Mouse (Mus musculus): Measurements from ENCODE around the gene Lcn5.

Gene Lcn5

DNA sequence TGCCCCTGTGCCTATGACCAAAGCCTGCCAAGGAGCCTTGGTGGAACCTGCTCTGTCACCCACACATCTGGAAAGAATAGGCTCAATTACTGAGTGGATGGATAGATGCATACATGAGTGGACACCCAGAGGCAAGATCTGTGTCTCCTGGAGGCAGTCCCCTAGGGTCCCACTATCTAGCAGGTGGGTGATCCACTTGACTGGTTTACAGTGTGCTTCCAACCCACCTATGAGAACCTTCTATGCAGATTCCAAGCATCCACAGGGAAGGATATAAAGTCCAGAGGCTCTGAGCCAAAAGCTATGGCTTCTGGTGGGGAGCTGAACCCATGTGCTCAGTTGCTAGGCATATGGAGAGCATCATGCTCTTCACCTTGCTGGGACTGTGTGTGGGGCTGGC is at the start of gene Lcn5:
Gene Lcn5, plus strand, starts transcription at position 301 of the 400 bp plus-strand sequence.
- DNase-seq (ENCODE audit: low read depth, low spot score), result no peak

DNA sequence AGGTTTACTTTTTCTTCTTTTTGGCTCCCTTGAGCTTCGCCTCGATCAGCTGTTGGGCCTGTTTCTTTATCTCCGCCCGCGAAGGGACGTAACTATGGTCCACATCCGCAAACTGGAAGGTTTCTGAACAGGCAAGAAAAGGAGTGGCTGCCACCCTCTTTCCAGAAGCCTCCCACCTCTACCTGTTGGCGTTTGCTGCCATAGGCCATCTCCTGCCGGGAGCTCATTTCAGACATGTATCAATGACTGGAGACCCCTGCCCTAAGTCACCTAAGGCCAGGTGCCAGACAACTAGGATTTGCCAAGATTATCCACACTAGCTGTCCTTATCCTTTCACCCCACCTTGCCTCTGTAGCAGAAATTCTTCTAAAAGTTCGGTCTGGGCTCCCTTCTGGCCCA is 49.1 kb upstream of the Lcn5 start:
- DNase-seq (ENCODE audit: low read depth, low spot score), result no peak

DNA sequence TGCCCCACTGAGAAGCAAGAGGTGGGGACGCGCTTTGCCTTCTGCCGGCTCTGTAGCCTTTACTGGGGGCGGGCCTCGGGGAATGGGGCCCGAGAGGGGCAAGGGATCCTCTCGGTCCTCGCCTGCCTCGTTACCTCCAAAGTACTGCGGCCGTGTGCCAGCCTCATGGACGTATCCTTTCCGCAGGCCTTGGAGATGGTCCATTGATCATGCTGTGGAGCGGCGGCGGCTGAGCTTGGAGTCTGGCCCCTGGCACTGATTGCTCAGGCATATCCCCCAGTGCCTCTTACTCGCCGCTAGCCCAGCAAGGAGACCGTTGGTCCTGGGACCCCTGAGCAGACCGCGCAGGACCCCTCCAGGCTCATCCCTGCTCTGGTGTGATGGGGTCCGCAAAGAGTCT is 41.4 kb upstream of the Lcn5 start:
- no peak for DNase-seq (ENCODE audit: low read depth, low spot score)

DNA sequence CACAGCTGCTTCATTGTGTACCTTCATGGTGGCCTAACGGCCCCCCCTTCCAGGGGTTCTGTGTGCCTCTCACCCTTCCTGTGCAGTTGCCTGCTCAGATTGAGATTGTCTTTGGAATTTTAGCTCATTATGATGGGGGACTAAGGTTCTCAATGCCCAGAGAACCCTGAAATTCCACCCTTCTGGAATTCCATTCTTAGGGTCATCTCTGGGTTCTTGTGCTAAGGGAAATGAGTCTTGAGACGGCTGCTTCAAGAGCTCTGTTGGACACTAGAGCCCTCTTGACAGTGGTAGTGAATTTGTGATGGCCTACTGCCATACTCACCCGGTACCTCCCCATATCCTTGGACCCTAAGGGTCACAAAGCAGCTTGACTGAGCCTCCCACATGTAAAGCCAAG is 40.2 kb upstream of the Lcn5 start, which contains the start of gene Ccdc183:
Gene Ccdc183, minus strand, starts transcription at position 101 of the 400 bp plus-strand sequence.
- no peak for DNase-seq (ENCODE audit: low read depth, low spot score)

DNA sequence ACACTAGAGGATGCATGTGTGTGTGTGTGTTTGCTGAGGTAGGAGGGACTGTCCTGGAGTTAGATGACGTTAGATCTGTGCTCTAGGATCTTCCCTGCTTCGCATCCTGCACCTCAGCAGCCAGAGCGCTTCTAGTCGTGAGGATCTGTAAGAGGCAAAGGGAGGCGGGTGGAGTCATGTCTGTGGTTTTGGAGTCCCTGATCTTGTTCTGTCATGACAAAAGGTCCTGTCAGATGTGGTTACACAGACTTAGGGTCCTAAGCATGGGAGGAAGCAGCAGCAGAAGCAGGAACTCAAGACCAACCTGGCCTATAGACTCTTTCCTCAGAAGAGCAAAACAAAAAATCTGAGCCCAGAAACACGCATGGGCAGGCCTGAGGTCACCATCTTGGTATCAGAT is 37.4 kb upstream of the Lcn5 start:
- no peak for DNase-seq (ENCODE audit: low read depth, low spot score)

DNA sequence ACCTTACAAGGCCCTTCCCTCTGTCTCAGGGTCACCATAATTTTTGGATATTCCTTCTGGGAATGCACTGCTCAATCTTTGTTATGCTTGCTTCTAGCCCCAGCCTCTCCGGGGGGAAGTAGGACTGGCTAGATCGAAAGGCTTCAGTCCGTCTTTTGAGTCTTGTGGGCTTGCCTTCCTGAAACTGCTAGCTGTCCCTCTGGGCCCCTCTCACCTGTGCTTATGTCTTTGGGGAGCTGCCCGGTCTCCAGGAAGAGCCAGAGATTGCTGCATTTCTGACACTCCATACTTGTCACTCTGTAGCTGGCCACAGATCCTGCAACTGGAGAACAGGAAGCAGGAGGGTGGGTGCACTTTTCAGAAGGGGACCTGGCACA is 36.9 kb upstream of the Lcn5 start:
- no peak for DNase-seq (ENCODE audit: low read depth, low spot score)

DNA sequence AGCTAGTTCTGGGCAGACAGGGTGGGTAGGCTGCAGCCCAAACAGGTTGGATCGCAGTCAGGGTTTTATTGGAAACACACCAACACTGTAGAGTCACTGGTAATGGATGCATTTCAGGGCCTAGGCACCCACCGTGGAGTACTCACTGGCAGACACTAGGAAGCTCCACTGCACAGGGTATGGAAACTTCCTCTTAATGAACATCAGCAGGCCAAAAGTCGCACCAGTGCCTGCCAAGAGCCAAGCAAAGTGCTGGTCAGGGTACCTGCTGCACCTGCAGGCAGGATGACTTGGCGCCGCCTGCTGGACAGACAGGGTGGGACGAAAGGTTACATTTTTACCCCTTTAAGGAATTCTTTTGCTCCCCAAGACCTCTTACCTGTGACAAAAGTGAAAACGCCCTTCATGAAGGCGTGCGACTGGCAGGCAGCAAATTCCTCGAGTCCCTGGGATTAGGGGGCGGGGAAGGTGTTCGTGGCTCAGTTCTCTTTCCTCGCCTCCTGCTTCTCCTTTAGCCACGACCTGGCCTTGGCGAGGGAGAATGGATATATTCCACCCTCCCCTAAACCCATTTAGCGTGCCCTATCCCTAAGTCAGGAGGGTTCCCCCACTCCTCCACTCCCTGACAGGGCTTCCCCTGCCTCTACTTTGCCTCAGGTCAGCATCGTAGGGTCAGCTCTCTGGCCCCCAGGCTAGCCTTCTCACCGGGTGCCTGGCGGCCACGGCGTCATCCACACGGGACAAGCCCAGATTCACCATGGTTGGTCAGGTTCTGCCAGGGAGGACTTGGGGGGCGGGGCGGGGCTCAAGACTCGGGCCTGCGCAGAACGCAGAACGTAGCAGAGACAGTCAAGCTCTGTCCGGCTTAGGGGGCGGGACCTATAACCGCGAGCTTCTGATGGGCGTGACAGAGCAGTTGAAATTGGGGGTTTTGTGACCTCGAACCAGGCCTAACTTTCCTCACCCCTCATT is 36.2 kb upstream of the Lcn5 start, which contains the start of gene Tmem141:
Gene Tmem141, minus strand, starts transcription at position 777 of the 972 bp plus-strand sequence.
- DNase-seq (ENCODE audit: low read depth, low spot score), result peak; percentile 69

DNA sequence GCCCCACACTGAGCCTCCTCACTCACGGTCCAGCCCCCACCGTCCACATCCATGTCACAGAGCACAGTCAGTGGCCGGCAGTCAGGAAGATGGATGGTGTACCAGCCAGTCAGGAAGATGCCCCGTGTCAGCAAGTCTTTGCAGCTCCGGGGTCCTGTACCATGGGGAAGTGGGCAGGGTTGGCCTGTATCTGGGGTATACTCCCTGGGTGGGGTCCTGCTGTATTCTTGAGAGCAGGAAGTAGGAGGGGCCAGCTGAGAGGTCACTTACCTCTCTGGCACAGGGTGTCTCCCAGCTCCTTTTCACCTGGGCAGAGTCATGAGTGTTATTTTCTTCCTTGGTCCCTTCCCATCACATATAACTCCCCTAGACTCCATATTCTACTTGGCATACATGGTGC is 31.8 kb upstream of the Lcn5 start:
- DNase-seq (ENCODE audit: low read depth, low spot score), result no peak

DNA sequence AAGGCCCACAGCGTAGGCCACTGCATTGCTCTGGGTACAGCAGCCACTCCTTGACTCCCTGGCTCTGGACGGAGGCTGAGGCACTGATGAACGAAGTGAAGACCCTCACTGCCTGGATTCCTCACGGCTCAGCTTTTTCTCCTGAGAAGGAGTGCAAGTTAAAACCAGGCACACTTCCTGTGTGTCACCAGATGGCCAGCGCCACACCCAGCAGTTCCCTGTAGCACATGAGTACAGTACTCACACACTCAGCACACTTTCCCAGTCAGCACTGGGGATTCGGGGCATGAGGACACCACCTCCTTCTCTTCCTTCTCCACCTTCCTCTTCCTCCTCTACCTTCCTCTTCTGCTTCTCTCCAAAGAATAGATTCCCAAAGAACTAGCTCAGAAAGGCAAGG is 29.9 kb upstream of the Lcn5 start, which contains the start of gene Fcna:
Gene Fcna, minus strand, starts transcription at position 220 of the 400 bp plus-strand sequence.
- no peak for DNase-seq (ENCODE audit: low read depth, low spot score)

DNA sequence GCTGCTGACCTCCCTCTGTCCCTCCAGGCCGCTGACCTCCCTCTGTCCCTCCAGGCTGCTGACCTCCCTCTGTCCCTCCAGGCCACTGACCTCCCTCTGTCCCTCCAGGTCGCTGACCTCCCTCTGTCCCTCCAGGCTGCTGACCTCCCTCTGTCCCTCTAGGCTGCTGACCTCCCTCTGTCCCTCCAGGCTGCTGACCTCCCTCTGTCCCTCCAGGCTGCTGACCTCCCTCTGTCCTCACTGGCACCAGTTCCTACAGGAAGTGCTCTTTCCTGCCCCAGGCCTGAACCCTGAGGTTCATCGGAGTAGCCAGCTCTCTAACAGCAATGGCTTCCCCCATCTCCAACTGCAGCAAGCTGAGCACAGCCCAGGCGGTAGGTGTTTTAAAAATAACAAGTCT is 29.0 kb upstream of the Lcn5 start:
- DNase-seq (ENCODE audit: low read depth, low spot score), result no peak

DNA sequence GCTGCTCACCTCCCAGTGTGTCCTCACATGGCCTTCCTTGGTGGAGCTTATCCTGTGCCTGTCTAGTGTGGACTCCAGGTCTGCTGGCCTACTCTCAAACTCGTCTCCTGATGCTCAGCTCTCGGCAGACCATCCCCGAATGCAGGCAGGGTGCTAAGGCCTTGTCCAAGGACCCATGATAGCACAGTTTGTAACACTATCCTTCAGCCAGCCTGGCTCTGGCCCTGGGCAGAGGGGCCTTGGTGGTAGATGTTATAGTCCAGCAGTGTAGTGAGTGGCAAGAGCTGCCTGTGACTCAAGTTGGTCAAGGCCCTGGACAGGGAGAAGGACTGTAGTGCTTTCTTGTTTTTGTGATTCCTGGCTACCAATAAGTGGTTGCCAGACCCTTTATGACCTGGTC is 24.1 kb upstream of the Lcn5 start:
- no peak for DNase-seq (ENCODE audit: low read depth, low spot score)

DNA sequence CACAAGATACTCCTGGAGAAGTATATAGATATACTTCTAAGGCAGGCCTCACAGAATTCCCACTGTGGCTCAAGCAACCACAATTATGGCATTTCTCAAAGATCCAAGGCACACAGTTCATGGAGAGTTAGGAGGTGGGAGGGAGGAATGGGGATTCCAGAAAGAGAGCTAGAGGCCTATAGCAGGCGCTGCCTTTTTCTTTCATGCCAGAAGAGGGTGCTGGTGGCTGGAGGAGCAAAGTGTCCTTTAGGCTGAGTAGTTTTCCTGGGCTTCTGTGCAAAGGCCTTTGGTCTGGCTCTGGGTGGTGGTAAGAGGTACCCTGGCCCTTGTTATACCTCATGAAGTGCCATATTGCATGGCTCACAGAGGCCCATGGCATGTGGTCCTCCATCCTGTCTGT is 23.7 kb upstream of the Lcn5 start:
- no peak for DNase-seq (ENCODE audit: low read depth, low spot score)

DNA sequence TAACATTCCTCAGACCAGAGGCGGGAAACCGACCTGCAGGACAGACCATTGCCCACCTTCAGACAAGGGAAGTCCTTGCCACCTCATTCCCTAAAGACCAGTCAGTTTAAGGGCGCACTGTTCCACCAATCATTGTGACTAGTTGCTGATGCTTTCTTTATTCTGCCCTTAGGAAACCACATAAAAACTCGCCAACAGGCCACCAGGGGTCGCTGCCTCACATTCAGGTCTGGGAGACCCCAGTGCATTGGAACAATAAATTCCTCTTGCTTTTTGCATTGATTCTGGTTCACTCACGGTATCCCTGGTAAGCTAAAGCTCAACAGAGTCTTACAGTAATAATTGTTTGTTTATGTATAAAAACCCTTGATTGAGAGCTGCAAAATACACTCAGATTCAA is 17.9 kb upstream of the Lcn5 start:
- DNase-seq (ENCODE audit: low read depth, low spot score), result no peak

DNA sequence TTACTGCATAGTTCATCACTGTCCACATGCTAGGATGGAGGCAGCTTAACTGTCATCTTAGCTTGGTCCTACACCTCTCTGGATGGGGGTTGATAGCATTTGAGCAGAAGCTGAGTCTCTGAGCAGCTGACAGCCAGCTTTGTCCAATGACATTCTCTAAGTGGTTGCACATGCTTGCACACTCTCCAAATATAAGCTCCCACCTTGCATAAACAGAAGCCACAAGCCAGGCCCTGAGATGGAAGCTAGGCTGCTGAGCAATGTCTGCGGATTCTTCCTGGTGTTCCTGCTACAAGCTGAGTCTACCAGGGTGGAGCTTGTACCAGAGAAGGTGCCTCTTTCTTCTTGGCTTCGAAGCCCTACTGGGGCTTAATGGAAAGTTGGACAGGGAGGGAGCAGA is 4.8 kb upstream of the Lcn5 start, which contains the start of gene Lcn8:
Gene Lcn8, plus strand, starts transcription at position 219 of the 400 bp plus-strand sequence.
- no peak for DNase-seq (ENCODE audit: low read depth, low spot score)

DNA sequence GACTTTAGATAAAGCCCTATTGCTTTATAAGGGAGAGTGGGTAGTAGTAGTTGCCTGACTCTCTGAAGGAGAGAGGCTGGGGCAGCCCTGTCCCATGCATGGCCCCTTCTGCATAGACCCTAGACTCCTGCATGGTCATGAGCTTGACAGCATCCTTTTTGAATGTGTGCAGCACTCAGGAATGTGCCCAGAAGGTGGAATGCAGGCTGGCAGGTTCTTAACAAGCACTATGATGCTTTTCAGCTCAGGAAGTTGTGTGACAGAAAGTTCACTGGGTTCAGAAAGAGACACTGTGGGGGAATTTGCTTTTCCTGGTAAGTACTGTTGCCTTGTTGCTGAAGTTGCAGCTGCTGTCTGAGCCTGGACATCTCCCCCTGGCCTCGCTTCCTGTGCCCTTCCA is 3.2 kb upstream of the Lcn5 start:
- DNase-seq (ENCODE audit: low read depth, low spot score), result no peak

DNA sequence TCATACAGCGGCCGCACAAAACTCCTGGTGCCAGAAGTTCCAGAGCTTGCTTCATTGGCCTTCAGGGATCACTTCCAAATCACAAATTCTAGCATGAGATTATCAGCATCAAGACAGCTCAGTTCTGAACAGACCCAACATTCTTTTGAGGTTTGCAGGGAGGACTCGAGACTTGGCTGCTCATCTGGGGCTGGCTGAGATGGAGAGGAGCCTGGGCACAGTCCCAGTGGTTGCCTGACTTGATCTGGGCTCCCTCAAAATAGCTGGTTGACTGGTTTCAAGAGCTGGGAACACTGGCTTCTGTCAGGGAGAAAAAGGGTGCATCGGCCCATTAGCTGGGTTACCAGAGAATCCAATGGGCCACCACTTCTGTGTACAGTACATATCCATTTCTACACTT is 1.1 kb upstream of the Lcn5 start:
- no peak for DNase-seq (ENCODE audit: low read depth, low spot score)

DNA sequence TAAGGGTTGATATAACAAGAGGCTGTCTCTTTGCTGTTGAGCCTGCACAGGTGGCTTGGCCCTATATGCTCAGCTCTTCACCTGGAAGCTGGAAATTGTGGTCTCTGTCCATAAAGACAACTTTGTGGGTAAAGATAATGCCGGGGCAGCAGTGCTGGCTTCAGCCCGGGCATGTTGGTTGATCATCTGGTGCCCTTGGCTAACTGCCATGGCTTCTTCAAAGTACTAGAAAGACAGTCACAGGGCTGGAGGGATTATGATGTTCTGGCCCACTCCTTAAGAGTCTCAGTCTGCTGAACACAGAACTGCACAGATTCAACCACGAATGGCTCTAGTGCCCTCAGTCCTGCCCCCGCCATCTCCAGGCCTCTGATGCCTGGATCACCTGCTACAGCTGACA is 506 bp upstream of the Lcn5 start:
- no peak for DNase-seq (ENCODE audit: low read depth, low spot score)

DNA sequence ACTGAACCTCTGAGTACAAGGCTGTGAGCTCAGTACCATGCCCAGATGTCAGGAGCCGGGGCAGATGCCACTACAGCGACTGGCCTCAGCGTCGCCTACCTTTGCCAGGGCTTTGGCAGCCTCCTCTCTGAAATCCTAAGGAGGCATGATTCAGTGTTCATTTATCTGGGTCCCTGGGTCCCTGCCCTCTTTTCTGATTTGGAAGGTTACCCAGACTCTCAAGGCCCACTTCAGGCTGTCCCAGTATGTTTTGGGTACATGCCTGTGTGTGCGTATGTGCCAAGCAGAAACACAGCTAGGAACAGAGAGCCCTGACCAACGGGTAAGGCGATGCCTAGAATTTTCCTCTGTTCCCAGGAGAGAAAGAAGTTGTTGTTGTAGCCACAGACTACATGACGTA is 2.5 kb downstream of the Lcn5 start:
- no peak for DNase-seq (ENCODE audit: low read depth, low spot score)

DNA sequence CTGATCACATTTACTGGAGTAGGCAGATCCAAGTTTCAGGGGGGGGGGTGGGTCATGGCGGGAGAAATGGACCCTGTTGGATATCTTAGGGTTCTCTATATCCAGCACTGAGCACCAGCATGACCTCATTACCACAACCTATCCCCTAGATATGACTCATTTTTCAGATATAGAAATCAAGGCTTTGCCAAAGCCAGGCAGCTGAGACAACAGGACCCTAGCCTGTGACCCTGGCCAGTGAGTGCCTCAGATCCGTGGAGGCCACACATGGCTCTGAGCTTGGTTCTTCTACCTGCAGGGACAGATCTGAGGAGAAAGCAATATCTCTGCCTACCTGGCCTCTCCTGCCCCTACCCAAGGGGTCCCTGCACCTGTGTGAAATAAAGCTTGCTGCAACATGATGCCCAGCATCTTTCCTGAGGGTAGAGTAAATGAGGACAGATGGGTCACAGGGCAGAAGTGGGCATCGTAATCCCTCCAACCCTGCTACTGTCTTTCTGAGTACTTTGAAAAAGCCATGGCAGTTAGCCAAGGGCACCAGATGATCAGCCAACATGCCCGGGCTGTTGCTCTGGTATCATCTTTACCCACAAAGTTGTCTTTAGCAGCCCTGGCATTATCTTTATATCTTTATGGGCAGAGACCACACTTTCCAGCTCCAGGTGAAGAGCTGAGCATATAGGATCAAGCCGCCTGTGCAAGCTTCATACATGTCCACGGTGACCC is 3.7 kb downstream of the Lcn5 start:
- peak; percentile 8 for DNase-seq (ENCODE audit: low read depth, low spot score)

DNA sequence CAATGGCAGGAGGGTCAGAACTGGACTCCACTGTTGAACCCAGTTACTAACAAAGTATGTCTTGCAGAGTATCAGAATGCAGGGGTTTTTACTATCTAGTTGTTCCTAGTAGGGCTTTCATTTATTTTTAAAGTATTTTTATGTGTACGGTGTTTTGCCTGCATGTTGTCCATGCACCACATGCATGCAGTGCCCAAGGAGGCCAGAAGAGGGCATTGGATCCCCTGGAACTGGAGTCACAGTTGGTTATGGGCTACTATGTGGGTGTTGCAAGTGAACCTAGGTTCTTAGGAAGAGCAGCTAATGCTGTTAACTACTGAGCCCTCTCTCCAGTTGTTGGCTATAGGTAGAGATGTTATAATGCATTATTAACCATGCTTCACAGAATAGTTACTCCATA is 5.8 kb downstream of the Lcn5 start:
- DNase-seq (ENCODE audit: low read depth, low spot score), result no peak

DNA sequence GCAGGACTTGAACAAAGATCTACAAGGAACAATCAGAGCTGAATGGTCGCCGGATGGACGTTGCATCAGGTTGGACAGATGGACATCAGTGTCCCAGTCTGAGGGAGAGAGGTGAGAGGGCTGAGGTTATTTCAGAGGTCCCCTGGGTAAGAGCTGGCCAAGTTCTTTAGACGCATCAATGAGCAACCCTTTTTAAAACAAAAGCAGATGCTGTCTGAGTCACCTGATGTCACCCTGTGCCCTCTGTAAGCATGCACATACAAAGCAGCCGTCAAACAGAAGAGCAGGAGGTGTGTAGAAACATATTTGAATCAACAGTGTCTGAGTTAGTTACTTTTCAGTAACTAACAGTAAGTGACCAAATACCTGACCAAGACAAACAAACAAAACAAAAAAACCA is 6.4 kb downstream of the Lcn5 start:
- DNase-seq (ENCODE audit: low read depth, low spot score), result no peak

DNA sequence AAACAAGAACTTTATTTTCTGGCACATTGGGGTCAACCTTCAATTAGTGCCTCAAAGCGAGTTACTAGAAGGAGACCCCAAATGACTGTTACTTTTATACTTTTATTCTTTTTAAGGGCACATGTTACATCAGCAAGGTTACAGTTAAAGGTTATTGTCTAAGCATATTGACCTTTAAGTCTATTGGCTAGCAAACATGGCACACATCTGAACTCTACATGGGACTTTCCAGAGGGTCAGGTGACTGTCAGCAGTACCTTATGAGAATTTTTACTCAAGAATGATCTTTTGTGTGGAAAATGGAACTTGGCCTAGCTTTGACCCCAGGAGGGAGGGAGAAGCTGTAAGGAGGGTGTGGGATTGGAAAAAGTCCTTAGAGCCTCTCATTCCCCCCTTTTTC is 8.8 kb downstream of the Lcn5 start:
- DNase-seq (ENCODE audit: low read depth, low spot score), result no peak

DNA sequence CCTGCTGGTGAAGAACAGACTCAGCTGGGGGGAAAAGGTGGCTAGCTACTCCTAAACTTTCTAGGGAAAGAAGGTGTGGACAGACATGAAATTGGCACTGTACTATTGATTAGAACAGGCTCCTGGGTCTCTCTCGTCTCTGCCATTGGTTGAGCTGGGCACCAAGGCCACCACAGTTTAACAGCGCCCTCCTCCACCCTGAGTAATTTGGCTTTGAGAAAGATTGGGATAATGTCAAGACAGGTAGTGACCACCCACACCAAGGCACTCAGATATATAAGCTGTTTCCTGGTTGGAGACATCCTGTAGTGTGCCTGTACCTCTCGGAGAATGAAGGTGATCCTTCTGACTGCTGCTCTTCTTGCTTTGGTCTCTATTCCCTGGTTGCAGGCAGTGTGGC is 18.7 kb downstream of the Lcn5 start, which contains the start of gene Lcn6:
Gene Lcn6, plus strand, starts transcription at position 301 of the 400 bp plus-strand sequence.
- DNase-seq (ENCODE audit: low read depth, low spot score), result no peak
